In the genomic region with DNA sequence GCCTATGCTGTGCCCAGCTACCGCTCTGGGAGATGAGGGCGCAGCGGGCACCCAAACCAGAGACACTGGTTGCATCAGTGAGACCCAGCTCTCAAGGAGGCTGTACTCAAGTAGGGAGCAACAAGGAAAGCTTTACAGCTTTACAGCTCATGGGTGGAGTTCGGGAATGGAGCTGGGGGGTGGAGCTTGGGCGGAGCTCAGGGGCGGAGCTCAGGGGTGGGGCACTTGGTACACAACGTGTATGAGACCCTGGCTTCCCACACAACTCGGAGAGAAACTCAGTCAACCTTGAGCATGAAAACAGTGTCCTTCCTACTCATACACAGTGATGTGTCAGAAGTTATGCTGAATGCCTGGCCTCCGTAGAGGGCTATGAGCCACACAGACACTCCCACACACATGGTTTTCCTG, we compare ENCODE assay signal across 12 mouse cellular contexts. TPM values are rescaled to one million over a fixed set of nuclear protein-coding genes. Genes with fewer than 3 reads are reported as not detected.
DNase-seq lines count a peak whose midpoint lies in the region; ATAC-seq and TF ChIP-seq lines count a peak whose summit lies in the region.
"Had no signal": no experiment of that assay in that cellular context is flagged by ENCODE, and none has a peak within 500 bp of the region (broad histone marks: within the 10 kb centered on the region; RNA-seq: fewer than 3 reads in every experiment).

No protein-coding gene starts in this region.

- no peaks in the 10 kb centered on the region for H3K9me3 ChIP-seq in lung, embryonic 15.5 days
- H3K9me3 ChIP-seq: midbrain, embryonic 13.5 days had no signal

- ATAC-seq in lung, embryonic 15.5 days (ENCODE audit: borderline replicate concordance, extremely low read depth, low FRiP score, low TSS enrichment) = no peak
- ATAC-seq: midbrain, embryonic 13.5 days had no signal

- H3K4me1 ChIP-seq in lung, embryonic 15.5 days = peaks cover 19% of the 10 kb centered on the region
- H3K4me1 ChIP-seq in lung, adult 2 months (ENCODE audit: control insufficient read depth, insufficient read depth, low read length) = peaks cover 5% of the 10 kb centered on the region

- DNase-seq in embryo, embryonic 10.5 days (ENCODE audit: low spot score) = peak; percentile 27
- DNase-seq in embryo, embryonic 10 days (ENCODE audit: low spot score) = no peak
- DNase-seq in lung, adult 2 months = no peak
- peak; percentile 32 for DNase-seq in embryo, embryonic 9.5 days (ENCODE audit: extremely low spot score)
- peak; percentile 39 to 40 for DNase-seq in lung, postnatal 4 days
- no peak for DNase-seq in cerebellum, postnatal 36 days
- DNase-seq in gastrocnemius, adult 18-20 months (ENCODE audit: low spot score) = no peak
- DNase-seq: gastrocnemius, postnatal 36 days; right cerebral cortex, postnatal 14 days; thymus, postnatal 14 days had no signal

- H3K27ac ChIP-seq in lung, embryonic 15.5 days = no peak overlapping the region
- H3K27ac ChIP-seq: midbrain, embryonic 13.5 days had no signal

- no peaks in the 10 kb centered on the region for H3K36me3 ChIP-seq in lung, embryonic 15.5 days
- H3K36me3 ChIP-seq: midbrain, embryonic 13.5 days had no signal

- H3K4me2 ChIP-seq in lung, embryonic 15.5 days = peak overlapping the region; percentile 22; the same call in 1 of the 2 replicates
- H3K4me2 ChIP-seq: midbrain, embryonic 13.5 days had no signal

- no peak overlapping the region for H3K9ac ChIP-seq in lung, embryonic 15.5 days
- H3K9ac ChIP-seq: midbrain, embryonic 13.5 days had no signal

- no peak overlapping the region for H3K4me3 ChIP-seq in lung, embryonic 15.5 days
- no peak overlapping the region for H3K4me3 ChIP-seq in lung, adult 2 months (replicated peaks; ENCODE audit: extremely low read depth, low read depth, low read length)
- H3K4me3 ChIP-seq: midbrain, embryonic 13.5 days had no signal

- no peaks in the 10 kb centered on the region for H3K27me3 ChIP-seq in lung, embryonic 15.5 days

- no peak for TF ChIP-seq POLR2A in lung, adult 2 months (IDR thresholded peaks at IDR 0.05; ENCODE audit: borderline replicate concordance, extremely low read depth, low read depth, low read length)

- TF ChIP-seq CTCF in lung, adult 2 months (IDR thresholded peaks at IDR 0.05; ENCODE audit: insufficient read depth, low read length) = no peak

- WGBS in lung, embryonic 15.5 days = 35% methylated on average over 9 of the region's 9 CpGs
- 41% methylated on average over 9 of the region's 9 CpGs for WGBS in lung, adult 2 months

RNA-seq across cellular contexts. Expression of a gene that starts 35.2 kb away (rescaled TPM):
- 0.79 and 1.3 TPM in 2 replicates for polyA plus RNA-seq in lung, embryonic 15.5 days (2015; fragmentation: Nextera tagmentation; extraction: Ambion mirVana)
- polyA plus RNA-seq in lung, adult 2 months (2012; rRNA removed) = 3.2 and 4.5 TPM in 2 replicates
- total RNA-seq in gastrocnemius, adult 18-20 months (2021) = under 1 TPM in 1 of 2 experiments, not detected in 1; 0.17 TPM

RNA-seq across cellular contexts. Expression of a gene that starts 35.4 kb away (rescaled TPM):
- 26.5 and 26.7 TPM in 2 replicates for polyA plus RNA-seq in lung, embryonic 15.5 days (2015; fragmentation: Nextera tagmentation; extraction: Ambion mirVana)
- 3.7 and 8.3 TPM in 2 replicates for polyA plus RNA-seq in lung, adult 2 months (2012; rRNA removed)
- total RNA-seq in gastrocnemius, adult 18-20 months (2021) = 10 to 100 TPM; 57.4 to 57.6 TPM

Comparison
In these comparisons a context has a peak if more than half of its experiments do, and no peak if none do; other contexts are left out.
1. DNase-seq: peak in embryo, embryonic 10.5 days (single experiment), embryo, embryonic 9.5 days (single experiment) and lung, postnatal 4 days (2 of 2); none in embryo, embryonic 10 days (single experiment), lung, adult 2 months (single experiment), cerebellum, postnatal 36 days (0 of 2) and gastrocnemius, adult 18-20 months (single experiment).